Mouse (Mus musculus): Measurements from ENCODE around the gene Spata31d1a. TPM values are rescaled to one million over a fixed set of nuclear protein-coding genes. Genes with fewer than 3 reads are reported as not detected.
"Not testable (repeated sequence)": the region's sequence is repeated elsewhere in the genome, so short reads cannot be mapped to it uniquely, and the experiment has no call there.

Gene Spata31d1a
- not detected in 2 replicates for polyA plus RNA-seq (2015; fragmentation: Nextera tagmentation; extraction: Ambion mirVana)

- no peak for ATAC-seq (ENCODE audit: insufficient read depth, low FRiP score, low read depth)
- 84% methylated on average over 15 of the region's 15 CpGs for WGBS
Measured at GRCm38 (mm10) chr13:59710230-59710629, at the start of gene Spata31d1a. TSS of gene Spata31d1a (minus strand) at chr13:59710330.

GRCm38 (mm10) chr13:59756906-59757305 lies 46.8 kb upstream of the Spata31d1a start:
- H3K36me3 ChIP-seq: peaks cover 24% of the 10 kb centered on the region; the same call in 1 of the 2 replicates

More at GRCm38 (mm10) chr13:59710230-59710629, at the start of gene Spata31d1a:
- Histone ChIP-seq H3K36me3 (no peaks in the 10 kb centered on the region), H3K27ac (no peak within 1 kb of the TSS), H3K4me2 (no peak within 1 kb of the TSS), H3K4me1 (no peaks in the 10 kb centered on the region), H3K9me3 (no peaks in the 10 kb centered on the region), H3K27me3 (replicated peaks) (no peaks in the 10 kb centered on the region), H3K9ac (no peak within 1 kb of the TSS), H3K4me3 (replicated peaks) (no peak within 1 kb of the TSS)

GRCm38 (mm10) chr13:59750310-59750709 lies 40.2 kb upstream of the Spata31d1a start:
- H3K27ac ChIP-seq: no peak overlapping the region
- H3K4me3 ChIP-seq (replicated peaks): no peak overlapping the region
- H3K27me3 ChIP-seq (replicated peaks): no peaks in the 10 kb centered on the region
- H3K4me2 ChIP-seq: no peak overlapping the region
- 70% methylated on average over 12 of the region's 12 CpGs for WGBS
- no peak for ATAC-seq (ENCODE audit: insufficient read depth, low FRiP score, low read depth)
- H3K9me3 ChIP-seq: no peaks in the 10 kb centered on the region
- H3K9ac ChIP-seq: no peak overlapping the region
- H3K4me1 ChIP-seq: no peaks in the 10 kb centered on the region
- 0 out of 2 replicates have a peak, but pooled peaks cover 4% of the 10 kb centered on the region for H3K36me3 ChIP-seq

More at GRCm38 (mm10) chr13:59756906-59757305, 46.8 kb upstream of the Spata31d1a start:
- no peak overlapping the region for H3K9ac ChIP-seq
- H3K4me2 ChIP-seq: no peak overlapping the region
- H3K27me3 ChIP-seq (replicated peaks): no peaks in the 10 kb centered on the region
- H3K4me3 ChIP-seq (replicated peaks): no peak overlapping the region
- no peaks in the 10 kb centered on the region for H3K4me1 ChIP-seq
- 89% methylated on average over 7 of the region's 7 CpGs for WGBS
- no peaks in the 10 kb centered on the region for H3K9me3 ChIP-seq
- no peak for ATAC-seq (ENCODE audit: insufficient read depth, low FRiP score, low read depth)
- H3K27ac ChIP-seq: no peak overlapping the region

- ATAC-seq (ENCODE audit: insufficient read depth, low FRiP score, low read depth): no peak
Measured at GRCm38 (mm10) chr13:59746711-59747110, 36.6 kb upstream of the Spata31d1a start, which contains the start of gene 1700014D04Rik. TSS of gene 1700014D04Rik (minus strand) at chr13:59746752.

GRCm38 (mm10) chr13:59746164-59746563 lies 36.0 kb upstream of the Spata31d1a start:
- Histone ChIP-seq H3K27ac (no peak overlapping the region), H3K9me3 (no peaks in the 10 kb centered on the region), H3K27me3 (replicated peaks) (no peaks in the 10 kb centered on the region), H3K36me3 (no peaks in the 10 kb centered on the region), H3K4me3 (replicated peaks) (no peak overlapping the region), H3K9ac (no peak overlapping the region), H3K4me2 (no peak overlapping the region), H3K4me1 (no peaks in the 10 kb centered on the region)
- no peak for ATAC-seq (ENCODE audit: insufficient read depth, low FRiP score, low read depth)
- 68% methylated on average over 6 of the region's 6 CpGs for WGBS

More at GRCm38 (mm10) chr13:59746711-59747110, 36.6 kb upstream of the Spata31d1a start, which contains the start of gene 1700014D04Rik:
- Histone ChIP-seq H3K9ac (no peak within 1 kb of the TSS), H3K9me3 (no peaks in the 10 kb centered on the region), H3K27me3 (replicated peaks) (no peaks in the 10 kb centered on the region), H3K4me1 (no peaks in the 10 kb centered on the region), H3K4me2 (no peak within 1 kb of the TSS), H3K4me3 (replicated peaks) (no peak within 1 kb of the TSS), H3K27ac (no peak within 1 kb of the TSS), H3K36me3 (no peaks in the 10 kb centered on the region)
- 79% methylated on average over 9 of the region's 9 CpGs for WGBS

- Histone ChIP-seq H3K27me3 (replicated peaks) (no peaks in the 10 kb centered on the region), H3K4me1 (no peaks in the 10 kb centered on the region), H3K36me3 (no peaks in the 10 kb centered on the region), H3K9ac (no peak overlapping the region), H3K9me3 (no peaks in the 10 kb centered on the region), H3K4me3 (replicated peaks) (no peak overlapping the region), H3K4me2 (no peak overlapping the region), H3K27ac (no peak overlapping the region)
- WGBS: 77% methylated on average over 6 of the region's 6 CpGs
- ATAC-seq (ENCODE audit: insufficient read depth, low FRiP score, low read depth): no peak
Measured at GRCm38 (mm10) chr13:59745462-59745861, 35.3 kb upstream of the Spata31d1a start.

- Histone ChIP-seq H3K9ac (no peak overlapping the region), H3K27ac (no peak overlapping the region), H3K4me1 (no peaks in the 10 kb centered on the region), H3K36me3 (no peaks in the 10 kb centered on the region), H3K27me3 (replicated peaks) (no peaks in the 10 kb centered on the region), H3K4me3 (replicated peaks) (no peak overlapping the region), H3K9me3 (no peaks in the 10 kb centered on the region), H3K4me2 (no peak overlapping the region)
- 69% methylated on average over 10 of the region's 10 CpGs for WGBS
- ATAC-seq (ENCODE audit: insufficient read depth, low FRiP score, low read depth): no peak
Measured at GRCm38 (mm10) chr13:59741697-59742096, 31.6 kb upstream of the Spata31d1a start.

GRCm38 (mm10) chr13:59741096-59741495 lies 31.0 kb upstream of the Spata31d1a start:
- no peaks in the 10 kb centered on the region for H3K9me3 ChIP-seq
- H3K4me1 ChIP-seq: no peaks in the 10 kb centered on the region
- no peak overlapping the region for H3K9ac ChIP-seq
- H3K27me3 ChIP-seq (replicated peaks): no peaks in the 10 kb centered on the region
- H3K4me2 ChIP-seq: no peak overlapping the region
- no peak for ATAC-seq (ENCODE audit: insufficient read depth, low FRiP score, low read depth)
- WGBS: 87% methylated on average over 11 of the region's 11 CpGs
- no peak overlapping the region for H3K4me3 ChIP-seq (replicated peaks)
- no peaks in the 10 kb centered on the region for H3K36me3 ChIP-seq
- H3K27ac ChIP-seq: no peak overlapping the region

GRCm38 (mm10) chr13:59739397-59739796 lies 29.3 kb upstream of the Spata31d1a start:
- peak; percentile 67; the same call in 1 of the 2 replicates for ATAC-seq (ENCODE audit: insufficient read depth, low FRiP score, low read depth)

GRCm38 (mm10) chr13:59738455-59738854 lies 28.3 kb upstream of the Spata31d1a start:
- Histone ChIP-seq H3K27me3 (replicated peaks) (no peaks in the 10 kb centered on the region), H3K36me3 (no peaks in the 10 kb centered on the region), H3K4me3 (replicated peaks) (no peak overlapping the region), H3K4me1 (no peaks in the 10 kb centered on the region), H3K27ac (no peak overlapping the region), H3K9ac (no peak overlapping the region), H3K9me3 (no peaks in the 10 kb centered on the region), H3K4me2 (no peak overlapping the region)
- peak; percentile 76; the same call in 1 of the 2 replicates for ATAC-seq (ENCODE audit: insufficient read depth, low FRiP score, low read depth)
- 84% methylated on average over 2 of the region's 2 CpGs for WGBS

More at GRCm38 (mm10) chr13:59739397-59739796, 29.3 kb upstream of the Spata31d1a start:
- no peaks in the 10 kb centered on the region for H3K36me3 ChIP-seq
- H3K4me3 ChIP-seq (replicated peaks): no peak overlapping the region
- no peaks in the 10 kb centered on the region for H3K4me1 ChIP-seq
- H3K9me3 ChIP-seq: no peaks in the 10 kb centered on the region
- H3K4me2 ChIP-seq: no peak overlapping the region
- H3K27me3 ChIP-seq (replicated peaks): no peaks in the 10 kb centered on the region
- no peak overlapping the region for H3K9ac ChIP-seq
- 80% methylated on average over 4 of the region's 4 CpGs for WGBS
- H3K27ac ChIP-seq: no peak overlapping the region

GRCm38 (mm10) chr13:59735190-59735589 lies 25.1 kb upstream of the Spata31d1a start:
- no peaks in the 10 kb centered on the region for H3K36me3 ChIP-seq
- H3K9ac ChIP-seq: no peak overlapping the region
- H3K27me3 ChIP-seq (replicated peaks): no peaks in the 10 kb centered on the region
- WGBS: 17% methylated on average over 3 of the region's 3 CpGs
- no peaks in the 10 kb centered on the region for H3K4me1 ChIP-seq
- H3K9me3 ChIP-seq: no peaks in the 10 kb centered on the region
- H3K4me3 ChIP-seq (replicated peaks): no peak overlapping the region
- peak; percentile 32; the same call in 1 of the 2 replicates for ATAC-seq (ENCODE audit: insufficient read depth, low FRiP score, low read depth)
- no peak overlapping the region for H3K4me2 ChIP-seq
- H3K27ac ChIP-seq: no peak overlapping the region

GRCm38 (mm10) chr13:59734347-59734746 lies 24.2 kb upstream of the Spata31d1a start:
- H3K27ac ChIP-seq; ATAC-seq (ENCODE audit: insufficient read depth, low FRiP score, low read depth); H3K27me3 ChIP-seq (replicated peaks); H3K4me1 ChIP-seq; H3K4me3 ChIP-seq (replicated peaks); H3K9me3 ChIP-seq; H3K4me2 ChIP-seq; H3K36me3 ChIP-seq; H3K9ac ChIP-seq: not testable (repeated sequence)
- 37% methylated on average over 6 of the region's 6 CpGs for WGBS

GRCm38 (mm10) chr13:59733936-59734335 lies 23.8 kb upstream of the Spata31d1a start:
- ATAC-seq (ENCODE audit: insufficient read depth, low FRiP score, low read depth): no peak

More at GRCm38 (mm10) chr13:59733936-59734335, 23.8 kb upstream of the Spata31d1a start:
- Histone ChIP-seq H3K4me1 (no peaks in the 10 kb centered on the region), H3K9ac (no peak overlapping the region), H3K4me2 (no peak overlapping the region), H3K9me3 (no peaks in the 10 kb centered on the region), H3K27ac (no peak overlapping the region), H3K27me3 (replicated peaks) (no peaks in the 10 kb centered on the region), H3K4me3 (replicated peaks) (no peak overlapping the region), H3K36me3 (no peaks in the 10 kb centered on the region)
- WGBS: 76% methylated on average over 4 of the region's 4 CpGs

All from stomach, embryonic 15.5 days (tissue).